Mouse (Mus musculus): Measurements from ENCODE around the gene Dennd1b.

DNA sequence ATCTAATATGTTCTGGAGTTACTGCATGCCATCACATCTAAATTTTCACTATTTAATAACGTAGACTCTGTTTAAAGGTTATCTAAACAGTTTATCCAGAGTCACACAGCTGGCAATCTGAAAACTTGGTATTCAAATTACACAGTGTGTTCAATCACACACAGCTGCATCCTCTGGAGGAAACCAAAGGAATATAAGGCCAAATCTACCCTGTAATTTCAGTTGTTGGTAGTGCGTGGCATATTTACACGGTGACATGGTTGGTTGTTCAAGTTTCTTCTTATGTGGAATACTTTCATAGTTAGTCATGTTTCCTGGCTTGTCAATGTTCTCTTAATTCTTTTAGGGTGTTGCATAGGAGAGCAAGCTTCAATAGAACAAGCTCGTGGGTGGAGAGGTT is 247.3 kb downstream of the Dennd1b start:
- TF ChIP-seq CTCF (IDR thresholded peaks at IDR 0.05; ENCODE audit: extremely low read depth, insufficient read depth, insufficient read length, insufficient replicate concordance) (no peak), POLR2A (IDR thresholded peaks at IDR 0.05; ENCODE audit: low read depth, low read length) (no peak)
